Mouse (Mus musculus): Measurements from ENCODE around the gene Robo2.

- TF ChIP-seq CTCF (IDR thresholded peaks at IDR 0.05; ENCODE audit: low read depth) (no peak), EP300 (IDR thresholded peaks at IDR 0.05; ENCODE audit: low read depth) (no peak)
Observed at GRCm38 (mm10) chr16:74072671-74073070, 339.0 kb downstream of the Robo2 start.

All from heart, postnatal 0 days (tissue).